Mouse (Mus musculus) ovary, postnatal 36 days (tissue): ENCODE measurements around the gene Olfr494.

Experiments used
- DNase-seq: peaks from one replicate; pipeline ENCODE4 v3.0.0; 2022; ENCODE audit warnings: low spot score, mixed read lengths

Olfr494 gene

DNA sequence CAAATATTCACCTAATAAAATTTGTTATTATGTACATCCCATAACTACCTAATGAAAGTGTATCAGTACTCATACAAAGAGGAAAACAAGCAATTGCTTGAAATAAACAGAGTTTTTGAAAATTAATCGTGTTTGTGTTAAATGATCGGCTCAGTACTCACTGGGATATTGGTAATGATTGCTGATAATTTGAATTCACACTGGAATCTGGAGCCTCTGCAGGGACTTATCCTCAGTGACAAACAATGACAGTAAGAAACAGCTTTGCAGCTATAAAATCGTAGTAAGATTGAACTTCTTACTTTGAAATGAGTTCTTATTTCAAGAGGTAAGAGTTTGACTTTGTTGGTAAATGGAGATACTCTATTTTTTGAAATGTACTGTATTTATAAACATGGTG lies at the start of gene Olfr494:
Gene Olfr494, plus strand, starts transcription at position 301 of the 400 bp plus-strand sequence.
- no peak for DNase-seq

GRCm38 (mm10) chr7:108323574-108323973 lies 41.6 kb upstream of the Olfr494 start, which contains the start of gene Olfr492:
TSS of gene Olfr492 (minus strand) at chr7:108323674.
- DNase-seq = no peak

DNA sequence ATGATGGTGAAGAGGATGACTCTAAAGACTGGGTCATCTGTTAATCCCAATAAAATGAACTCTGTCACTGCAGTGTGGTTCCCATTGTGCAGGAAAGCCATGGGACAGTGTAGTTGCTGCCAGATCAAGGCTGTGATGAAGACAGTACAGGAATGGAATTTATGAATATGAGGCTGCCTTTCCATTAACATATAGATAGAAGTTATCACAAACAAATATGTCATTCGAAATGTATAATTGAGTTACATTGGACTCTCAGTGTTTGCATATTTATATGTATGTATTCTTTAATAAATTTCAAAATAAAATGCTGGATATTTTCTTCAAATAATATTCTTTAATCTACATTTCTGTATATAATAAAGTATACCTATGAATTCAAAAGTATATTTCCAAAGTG lies 18.3 kb upstream of the Olfr494 start, which contains the start of gene Olfr493:
Gene Olfr493, minus strand, starts transcription at position 101 of the 400 bp plus-strand sequence.
- DNase-seq = no peak

DNA sequence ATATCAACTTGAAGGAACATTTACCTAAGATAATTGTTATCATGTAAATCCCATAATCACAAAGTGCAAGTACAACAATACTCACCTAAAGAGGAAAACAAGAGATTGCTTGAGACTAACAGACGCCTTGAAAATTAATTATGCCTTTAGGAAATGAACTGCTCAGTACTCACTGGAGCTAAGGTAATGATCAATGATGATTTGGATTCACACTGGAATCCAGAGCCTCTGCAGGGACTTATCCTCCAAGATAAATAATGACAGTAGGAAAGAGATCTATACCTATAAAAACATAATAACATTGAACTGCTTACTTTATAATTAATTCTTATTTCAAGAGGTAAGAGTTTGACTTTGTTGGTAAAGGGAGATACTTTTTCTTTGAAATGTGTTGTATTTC lies 27.7 kb downstream of the Olfr494 start, which contains the start of gene Olfr495:
Gene Olfr495, plus strand, starts transcription at position 301 of the 400 bp plus-strand sequence.
- no peak for DNase-seq
